19 mouse cellular contexts compared by ENCODE assay signal in genomic region chr5:148682553-148682952, GRCm38 (mm10).
DNase-seq lines count a peak whose midpoint lies in the region; ATAC-seq and TF ChIP-seq lines count a peak whose summit lies in the region.
"Had no signal": no experiment of that assay in that cellular context is flagged by ENCODE, and none has a peak within 500 bp of the region (broad histone marks: within the 10 kb centered on the region; RNA-seq: fewer than 3 reads in every experiment).

No protein-coding gene starts in this region.

- no peaks in the 10 kb centered on the region for H3K36me3 ChIP-seq in heart, adult 2 months (ENCODE audit: control insufficient read depth, insufficient read depth, low read length)
- no peaks in the 10 kb centered on the region for H3K36me3 ChIP-seq in liver, postnatal 0 days (replicated peaks; ENCODE audit: insufficient read depth, low read length)
- no peaks in the 10 kb centered on the region for H3K36me3 ChIP-seq in MEL (ENCODE audit: control insufficient read depth in 1 of 2, insufficient read depth in 2 of 2, low read length in 2 of 2)
- no peaks in the 10 kb centered on the region for H3K36me3 ChIP-seq in small intestine, adult 2 months (ENCODE audit: control insufficient read depth, insufficient read depth, low read length)
- H3K36me3 ChIP-seq: embryonic facial prominence, embryonic 10.5 days; kidney, embryonic 15.5 days; limb, embryonic 15.5 days; midbrain, embryonic 13.5 days; neural tube, embryonic 13.5 days had no signal

- no peaks in the 10 kb centered on the region for H3K4me1 ChIP-seq in heart, adult 2 months (ENCODE audit: control insufficient read depth, insufficient read depth, low read length)
- peaks cover 2% of the 10 kb centered on the region; the same call in 1 of the 2 replicates for H3K4me1 ChIP-seq in liver, postnatal 0 days (ENCODE audit: insufficient read depth)
- no peaks in the 10 kb centered on the region for H3K4me1 ChIP-seq in MEL (ENCODE audit: control insufficient read depth in 1 of 2, insufficient read depth in 2 of 2, low read length in 2 of 2)
- H3K4me1 ChIP-seq in small intestine, adult 2 months (ENCODE audit: control insufficient read depth, insufficient read depth, insufficient read length, low read length) = no peaks in the 10 kb centered on the region; the same call in 1 of the 2 replicates
- H3K4me1 ChIP-seq: embryonic facial prominence, embryonic 10.5 days; kidney, embryonic 15.5 days; midbrain, embryonic 13.5 days had no signal

- H3K27me3 ChIP-seq in heart, adult 2 months (ENCODE audit: control insufficient read depth, insufficient read depth, low read length) = no peaks in the 10 kb centered on the region
- H3K27me3 ChIP-seq in liver, postnatal 0 days (ENCODE audit: insufficient read depth, low read length) = no peaks in the 10 kb centered on the region
- H3K27me3 ChIP-seq in MEL (ENCODE audit: control insufficient read depth in 1 of 2, insufficient read depth in 2 of 2, low read length in 2 of 2) = no peaks in the 10 kb centered on the region
- H3K27me3 ChIP-seq in small intestine, adult 2 months (ENCODE audit: control insufficient read depth, insufficient read depth, low read length) = no peaks in the 10 kb centered on the region
- H3K27me3 ChIP-seq: kidney, embryonic 15.5 days; limb, embryonic 15.5 days; midbrain, embryonic 13.5 days; neural tube, embryonic 13.5 days had no signal

- intact Hi-C loops in heart, adult 2 months (cut with DNase I) = no loop called here
- intact Hi-C loops in left cerebral cortex, postnatal 36 days (cut with DNase I) = no loop called here

- H3K79me2 ChIP-seq in heart, adult 2 months (replicated peaks; ENCODE audit: control insufficient read depth, insufficient read depth, low read length) = no peaks in the 10 kb centered on the region
- no peaks in the 10 kb centered on the region for H3K79me2 ChIP-seq in MEL (ENCODE audit: control insufficient read depth, insufficient read depth, low read length, poor library complexity)

- no peak overlapping the region for H3K4me2 ChIP-seq in liver, postnatal 0 days (ENCODE audit: low read depth, low read length)
- H3K4me2 ChIP-seq: kidney, embryonic 15.5 days; limb, embryonic 15.5 days; midbrain, embryonic 13.5 days; neural tube, embryonic 13.5 days had no signal

- no peak for ATAC-seq in liver, postnatal 0 days
- ATAC-seq: inflammation-experienced regulatory T-cells, adult 6 months; midbrain, embryonic 13.5 days had no signal

- TF ChIP-seq CTCF in heart, adult 2 months (IDR thresholded peaks at IDR 0.05) = 0 out of 2 replicates have a peak, but pooled peaks have one; percentile 12
- peak; percentile 32 for TF ChIP-seq CTCF in liver, postnatal 0 days (IDR thresholded peaks at IDR 0.05; ENCODE audit: low read depth)
- TF ChIP-seq CTCF in MEL (IDR thresholded peaks at IDR 0.05 in 2 of 3, conservative IDR thresholded peaks at IDR 0.05 in 1 of 3; ENCODE audit: control insufficient read depth in 1 of 3, insufficient read depth in 1 of 3, low read depth in 2 of 3, low read length in 3 of 3, poor library complexity in 1 of 3, severe bottlenecking in 1 of 3) = peak in 2 of 3 experiments; percentile 26 to 43; a peak in 4 of 6 replicates
- TF ChIP-seq CTCF in small intestine, adult 2 months (IDR thresholded peaks at IDR 0.05; ENCODE audit: extremely low read depth, insufficient read length, insufficient replicate concordance, low read depth, low read length) = peak; percentile 20; the same call in 1 of the 2 replicates

- WGBS in heart, adult 2 months = 97% methylated on average over 6 of the region's 6 CpGs
- 93% methylated on average over 6 of the region's 6 CpGs for WGBS in liver, postnatal 0 days (ENCODE audit: insufficient replicate concordance)
- 97% methylated on average over 6 of the region's 6 CpGs for WGBS in small intestine, adult 2 months

- no peak; the same call in 1 of the 2 replicates for TF ChIP-seq RAD21 in MEL (IDR thresholded peaks at IDR 0.05; ENCODE audit: low read depth, low read length)

- no peak for TF ChIP-seq EP300 in heart, adult 2 months (IDR thresholded peaks at IDR 0.05; ENCODE audit: insufficient read depth, low read depth, low read length)
- no peak for TF ChIP-seq EP300 in liver, postnatal 0 days (IDR thresholded peaks at IDR 0.05; ENCODE audit: low read depth)
- no peak for TF ChIP-seq EP300 in MEL (IDR thresholded peaks at IDR 0.05; ENCODE audit: low read depth in 1 of 2, low read length in 2 of 2)

- no peak for TF ChIP-seq POLR2A in heart, adult 2 months (IDR thresholded peaks at IDR 0.05; ENCODE audit: insufficient read depth, low read depth, low read length)
- no peak for TF ChIP-seq POLR2A in MEL (IDR thresholded peaks at IDR 0.05; ENCODE audit: control insufficient read depth in 1 of 2, insufficient read depth in 1 of 2, low read depth in 1 of 2, low read length in 2 of 2, poor library complexity in 1 of 2)
- TF ChIP-seq POLR2A in small intestine, adult 2 months (IDR thresholded peaks at IDR 0.05; ENCODE audit: low read depth, low read length) = no peak

- DNase-seq in heart, adult 2 months = no peak
- no peak for DNase-seq in heart, adult 9 months (ENCODE audit: low spot score in 2 of 2)
- no peak for DNase-seq in liver, postnatal 0 days
- DNase-seq in liver (no peak), MEL (ENCODE audit: low read depth, low spot score) (no peak)
- no peak for DNase-seq in left cerebral cortex, postnatal 36 days (ENCODE audit: low spot score in 2 of 2)
- no peak for DNase-seq in yolk sac, embryonic 10.5 days (ENCODE audit: low spot score)
- DNase-seq: adrenal gland, postnatal 25 days; cerebellum, adult 2 months; cerebellum, postnatal 36 days; layer of hippocampus, postnatal 36 days; thymus, postnatal 36 days had no signal

- H3K9ac ChIP-seq in heart, adult 2 months (ENCODE audit: low read depth, low read length) = no peak overlapping the region
- no peak overlapping the region for H3K9ac ChIP-seq in liver, postnatal 0 days (replicated peaks)
- no peak overlapping the region for H3K9ac ChIP-seq in MEL (ENCODE audit: control insufficient read depth, low read depth, low read length, poor library complexity, severe bottlenecking)
- H3K9ac ChIP-seq: kidney, embryonic 15.5 days; limb, embryonic 15.5 days; midbrain, embryonic 13.5 days; neural tube, embryonic 13.5 days had no signal

- no peak overlapping the region for H3K27ac ChIP-seq in heart, adult 2 months
- no peak overlapping the region for H3K27ac ChIP-seq in liver, postnatal 0 days (ENCODE audit: low read depth)
- H3K27ac ChIP-seq in MEL (ENCODE audit: control insufficient read depth, low read depth, low read length) = no peak overlapping the region
- no peak overlapping the region for H3K27ac ChIP-seq in small intestine, adult 2 months (ENCODE audit: insufficient read depth, low read depth, low read length)
- H3K27ac ChIP-seq: embryonic facial prominence, embryonic 10.5 days; kidney, embryonic 15.5 days; limb, embryonic 15.5 days; midbrain, embryonic 13.5 days; neural tube, embryonic 13.5 days had no signal

- H3K9me3 ChIP-seq in liver, postnatal 0 days (ENCODE audit: low read length) = no peaks in the 10 kb centered on the region
- H3K9me3 ChIP-seq in MEL (replicated peaks; ENCODE audit: insufficient read depth, low read length) = no peaks in the 10 kb centered on the region
- H3K9me3 ChIP-seq: kidney, embryonic 15.5 days; limb, embryonic 15.5 days; midbrain, embryonic 13.5 days; neural tube, embryonic 13.5 days had no signal

- no peak overlapping the region for H3K4me3 ChIP-seq in heart, adult 2 months
- no peak overlapping the region for H3K4me3 ChIP-seq in liver, postnatal 0 days (ENCODE audit: low read depth, low read length)
- H3K4me3 ChIP-seq in MEL (ENCODE audit: control insufficient read depth in 1 of 2, insufficient read depth in 1 of 2, low read depth in 2 of 2, low read length in 2 of 2) = no peak overlapping the region
- no peak overlapping the region for H3K4me3 ChIP-seq in small intestine, adult 2 months (ENCODE audit: low read depth, low read length)
- H3K4me3 ChIP-seq: embryonic facial prominence, embryonic 10.5 days; kidney, embryonic 15.5 days; limb, embryonic 15.5 days; midbrain, embryonic 13.5 days; neural tube, embryonic 13.5 days had no signal

TF ChIP-seq in MEL, 35 proteins besides CTCF, POLR2A, EP300 and RAD21:
- TF ChIP-seq USF1 (IDR thresholded peaks at IDR 0.05; ENCODE audit: low read depth, low read length) (no peak), SMC3 (IDR thresholded peaks at IDR 0.05; ENCODE audit: low read depth, low read length) (peak; percentile 28)
